Mouse (Mus musculus) cerebellum, adult 9-10 months (tissue): ENCODE results near the gene Tarbp1.

Experiments
- DNase-seq: peaks from one replicate; pipeline ENCODE4 v3.0.0; 2022

Gene Tarbp1

DNA sequence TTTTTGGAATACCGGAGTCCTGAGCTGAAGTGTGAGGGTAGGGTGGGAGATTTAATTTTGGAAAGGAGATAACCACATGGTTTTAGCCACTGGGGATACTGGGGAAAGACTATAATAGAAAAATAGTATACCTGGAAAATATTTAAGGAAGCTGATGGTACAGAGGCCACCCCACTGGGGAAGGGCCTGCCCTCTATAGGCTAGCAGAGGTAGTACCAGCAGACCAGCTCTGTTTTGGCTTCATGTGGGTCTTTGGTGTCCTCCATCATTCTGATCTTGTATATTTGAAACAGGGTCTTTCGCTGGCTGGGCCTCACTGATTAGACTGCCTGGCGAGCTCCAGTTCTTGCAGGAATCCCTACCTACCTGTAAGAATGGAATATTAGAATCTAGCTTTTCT is 76.5 kb downstream of the Tarbp1 start:
- peak; percentile 62 for DNase-seq

GRCm38 (mm10) chr8:126395917-126396316 is 78.9 kb downstream of the Tarbp1 start:
- no peak for DNase-seq

DNA sequence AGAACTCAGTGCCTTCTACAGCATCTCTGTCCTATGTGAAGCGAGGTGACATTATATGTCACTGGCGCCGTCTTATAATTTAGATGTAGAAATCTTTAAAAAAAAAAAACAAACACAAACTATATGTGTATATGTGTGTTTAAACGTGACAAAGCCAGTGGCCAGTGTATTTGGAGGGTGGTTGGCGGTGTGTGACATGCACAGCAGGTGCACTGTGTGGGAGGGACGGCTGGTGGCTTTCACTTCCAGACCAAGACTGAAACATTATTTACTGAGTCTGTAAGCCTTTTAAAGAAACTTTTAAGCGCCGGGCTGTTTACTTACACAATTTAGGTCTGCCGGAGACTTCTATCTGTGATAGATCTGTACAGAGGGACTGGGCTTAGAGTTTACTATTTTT is 79.5 kb downstream of the Tarbp1 start:
- DNase-seq = no peak

DNA sequence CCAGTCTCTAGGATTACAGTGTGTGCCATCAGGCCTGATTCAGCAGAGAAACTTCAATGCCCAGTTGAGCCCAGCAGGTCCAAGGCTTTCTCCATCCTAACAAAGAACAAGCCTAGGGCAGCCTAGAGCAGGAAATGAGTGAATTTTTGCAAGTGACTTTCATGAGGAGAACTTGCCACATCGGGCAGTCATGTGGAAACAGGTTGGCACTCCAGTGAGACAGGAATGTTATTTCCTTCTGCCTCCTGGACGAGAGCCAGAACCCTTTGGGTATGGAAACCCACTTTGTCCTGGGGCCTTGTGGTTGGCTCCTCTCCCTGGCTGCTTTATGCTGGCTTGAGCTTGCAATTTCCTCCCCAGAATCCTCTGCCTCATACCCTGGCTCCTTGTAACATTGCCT is 83.3 kb downstream of the Tarbp1 start:
- DNase-seq = peak; percentile 79

- no peak for DNase-seq
Observed at GRCm38 (mm10) chr8:126387566-126387965, 87.3 kb downstream of the Tarbp1 start.

DNA sequence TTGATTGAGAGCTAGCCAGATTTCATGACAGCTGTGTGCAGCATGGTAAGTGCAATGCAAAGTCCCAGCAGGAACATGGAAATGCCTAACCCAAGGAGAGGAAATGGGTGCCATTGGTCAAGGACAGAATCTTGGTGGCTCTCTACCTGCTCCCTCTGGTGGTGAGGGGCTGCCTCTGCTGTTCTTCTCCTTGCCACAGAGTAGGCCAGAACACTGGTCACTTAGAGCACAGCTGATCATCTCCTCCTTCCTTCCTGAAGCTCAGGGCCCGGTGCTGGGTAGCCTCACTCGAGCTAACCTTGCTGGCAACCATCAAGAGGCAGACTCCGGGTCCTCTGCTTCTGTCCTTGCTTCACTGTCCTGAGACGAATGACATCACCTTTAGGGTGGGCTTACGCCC is 92.1 kb downstream of the Tarbp1 start:
- peak; percentile 74 for DNase-seq

DNA sequence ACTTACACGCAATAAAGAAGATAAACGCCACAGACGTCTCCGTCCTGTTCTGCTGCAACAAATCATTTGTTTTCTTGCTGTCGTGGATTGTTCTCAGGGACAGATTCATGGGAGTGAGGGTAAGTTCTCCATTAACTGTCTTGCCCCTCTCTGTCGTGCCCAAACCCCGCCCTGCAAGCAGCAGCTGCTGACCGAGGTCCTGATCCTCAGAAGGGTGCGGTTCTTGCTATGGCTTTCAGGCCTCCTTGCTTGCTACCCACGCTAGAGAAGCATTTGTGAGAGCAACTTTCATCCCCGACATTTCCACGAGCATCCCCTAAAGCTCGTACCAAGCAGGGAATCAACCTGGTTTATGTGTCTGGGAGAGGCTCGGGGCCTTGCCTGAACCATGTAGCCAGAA is 92.6 kb downstream of the Tarbp1 start:
- no peak for DNase-seq

DNA sequence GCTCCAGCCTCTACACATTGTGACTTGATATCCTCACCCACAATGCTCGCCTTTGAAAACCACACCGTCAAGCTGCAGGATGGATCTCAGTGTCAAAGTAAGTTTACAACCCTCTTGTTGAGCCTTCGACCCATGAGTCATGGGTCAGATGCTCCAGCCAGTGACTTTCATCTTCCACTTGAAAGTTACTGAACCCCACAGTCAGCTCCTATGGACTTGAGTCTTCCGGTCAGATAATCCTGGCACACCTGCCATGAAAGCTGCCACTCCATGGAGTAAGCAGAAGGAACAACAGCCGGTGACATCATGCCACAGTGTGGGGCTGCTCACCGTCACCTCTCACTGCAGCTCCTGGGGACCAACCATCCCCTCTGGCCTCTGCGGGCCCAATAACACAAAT is 93.6 kb downstream of the Tarbp1 start:
- DNase-seq = no peak

DNA sequence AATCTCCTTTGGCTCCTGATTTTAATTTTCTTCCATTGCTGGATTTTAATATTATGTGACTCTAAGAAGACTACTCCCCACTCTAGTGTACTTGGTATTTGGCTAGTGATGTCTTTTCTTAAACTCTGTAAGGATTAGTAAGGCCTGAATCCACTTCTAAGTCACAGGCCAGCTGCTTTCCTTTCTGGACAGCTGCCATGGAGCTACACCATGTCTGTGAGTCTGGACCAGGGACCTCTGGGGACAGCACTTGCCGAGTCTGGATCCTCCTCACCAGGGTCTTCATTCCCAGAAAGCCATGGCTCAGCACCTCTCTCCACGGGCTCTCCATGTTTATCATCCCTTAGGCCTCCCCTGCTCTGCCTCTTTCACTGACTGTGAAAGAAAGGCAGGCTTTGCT is 94.7 kb downstream of the Tarbp1 start:
- DNase-seq = no peak

GRCm38 (mm10) chr8:126379580-126379979 is 95.3 kb downstream of the Tarbp1 start:
- no peak for DNase-seq
